Mouse (Mus musculus) neural tube, embryonic 15.5 days (tissue): ENCODE data around the gene BC049762. TPM values are rescaled to one million over a fixed set of nuclear protein-coding genes. Genes with fewer than 3 reads are reported as not detected.

ENCODE experiments used
- ATAC-seq: fragments of 200-750 bp; cut with Nextera tagmentation; 2 replicates; pipeline ENCODE4 v1.8.0; 2017; ENCODE audit warnings: mild to moderate bottlenecking, moderate TSS enrichment, moderate library complexity; ENCODE audit not compliant: low FRiP score
- H3K27ac ChIP-seq: fragments of 300-500 bp; sonication (generic); replicated peaks from 2 replicates; pipeline ENCODE4 v1.5.1; 2015; ENCODE audit warnings: mild to moderate bottlenecking, inconsistent platforms
- H3K27me3 ChIP-seq: fragments of 300-500 bp; sonication (generic); replicated peaks from 2 replicates; pipeline ENCODE4 v1.6.1; 2015; ENCODE audit warnings: inconsistent platforms
- H3K36me3 ChIP-seq: fragments of 300-500 bp; sonication (generic); 2 replicates; pipeline ENCODE4 v1.6.1; 2015; ENCODE audit warnings: inconsistent platforms
- H3K4me1 ChIP-seq: fragments of 300-500 bp; sonication (generic); 2 replicates; pipeline ENCODE4 v1.6.1; 2015; ENCODE audit warnings: inconsistent platforms
- H3K4me2 ChIP-seq: fragments of 300-500 bp; sonication (generic); 2 replicates; pipeline ENCODE4 v1.6.1; 2015; ENCODE audit warnings: inconsistent platforms, mild to moderate bottlenecking, moderate library complexity
- H3K4me3 ChIP-seq: fragments of 300-500 bp; sonication (generic); replicated peaks from 2 replicates; pipeline ENCODE4 v1.5.1; 2015; ENCODE audit warnings: mild to moderate bottlenecking, inconsistent platforms
- H3K9ac ChIP-seq: fragments of 300-500 bp; sonication (generic); replicated peaks from 2 replicates; pipeline ENCODE4 v1.6.1; 2015; ENCODE audit warnings: mild to moderate bottlenecking, inconsistent platforms
- H3K9me3 ChIP-seq: fragments of 300-500 bp; sonication (generic); replicated peaks from 2 replicates; pipeline ENCODE4 v1.6.1; 2016; ENCODE audit warnings: inconsistent platforms
- WGBS: fragments of 180-500 bp; shearing (Covaris S2); methylation state at CpG from one replicate; pipeline ENCODE4 v1.1.7; 2015; ENCODE audit warnings: mixed read lengths; 5-methylcytosine and 5-hydroxymethylcytosine counted together
- polyA plus RNA-seq: library from polyadenylated mRNA; unstranded; fragments of >200 nt; fragmentation: Nextera tagmentation; extraction: Ambion mirVana; gene quantifications from 2 replicates; pipeline ENCODE4 v1.2.1, GENCODE M21; 2015

Gene BC049762
- polyA plus RNA-seq, 1 experiment from 2014 or later = 0.54 TPM

- no peak overlapping the region for H3K4me2 ChIP-seq
- no peaks in the 10 kb centered on the region for H3K4me1 ChIP-seq
- ATAC-seq = no peak
- H3K27me3 ChIP-seq = no peaks in the 10 kb centered on the region
- no peak overlapping the region for H3K9ac ChIP-seq
- WGBS = 92% methylated on average over 5 of the region's 5 CpGs
- no peak overlapping the region for H3K27ac ChIP-seq
- no peaks in the 10 kb centered on the region for H3K9me3 ChIP-seq
- H3K4me3 ChIP-seq = no peak overlapping the region
- no peaks in the 10 kb centered on the region for H3K36me3 ChIP-seq
Observed at GRCm38 (mm10) chr11:51211426-51211825, 51.4 kb downstream of the BC049762 start.

GRCm38 (mm10) chr11:51207758-51208157 is 55.1 kb downstream of the BC049762 start:
- 91% methylated on average over 3 of the region's 3 CpGs for WGBS
- no peak overlapping the region for H3K27ac ChIP-seq
- H3K4me2 ChIP-seq = no peak overlapping the region
- no peak overlapping the region for H3K9ac ChIP-seq
- no peaks in the 10 kb centered on the region for H3K36me3 ChIP-seq
- ATAC-seq = no peak
- H3K4me1 ChIP-seq = no peaks in the 10 kb centered on the region
- H3K4me3 ChIP-seq = no peak overlapping the region
- no peaks in the 10 kb centered on the region for H3K9me3 ChIP-seq
- no peaks in the 10 kb centered on the region for H3K27me3 ChIP-seq

Other genes with a start within 250 kb of the BC049762 start
- gene Olfr54, start 248.8 kb downstream of the BC049762 start, polyA plus RNA-seq = not detected in 2 replicates
- not detected in 2 replicates for gene Olfr1375, start 214.9 kb downstream of the BC049762 start, polyA plus RNA-seq
- gene Zfp354a, start 203.8 kb downstream of the BC049762 start, polyA plus RNA-seq = 11.3 and 12.0 TPM in 2 replicates
- gene Gm12569, start 42.6 kb downstream of the BC049762 start, polyA plus RNA-seq = not detected in 2 replicates
- 118 and 124 TPM in 2 replicates for gene Clk4, start 1.3 kb downstream of the BC049762 start, polyA plus RNA-seq
- 9.1 and 10.5 TPM in 2 replicates for gene Col23a1, start 26.9 kb upstream of the BC049762 start, polyA plus RNA-seq